Mouse (Mus musculus): ENCODE data around the gene Evi5. TPM values are rescaled to one million over a fixed set of nuclear protein-coding genes. Genes with fewer than 3 reads are reported as not detected.

Evi5 gene
- polyA plus RNA-seq, 1 experiment from 2014 or later = 74.0 TPM

- no peak overlapping the region for H3K27ac ChIP-seq (ENCODE audit: low read length)
- WGBS = 52% methylated on average over 5 of the region's 5 CpGs
Measured at GRCm38 (mm10) chr5:107772049-107772448, 102.9 kb downstream of the Evi5 start.

GRCm38 (mm10) chr5:107768224-107768623 is 106.7 kb downstream of the Evi5 start:
- Histone ChIP-seq H3K4me3 (ENCODE audit: low read depth, low read length) (no peak overlapping the region), H3K4me2 (replicated peaks; ENCODE audit: low read depth, low read length) (no peak overlapping the region), H3K9me3 (ENCODE audit: low read length) (no peaks in the 10 kb centered on the region), H3K27me3 (replicated peaks; ENCODE audit: insufficient read depth, low read length) (no peaks in the 10 kb centered on the region), H3K27ac (ENCODE audit: low read length) (no peak overlapping the region), H3K36me3 (ENCODE audit: insufficient read depth, low read length) (no peaks in the 10 kb centered on the region), H3K9ac (replicated peaks; ENCODE audit: low read depth) (no peak overlapping the region), H3K4me1 (ENCODE audit: insufficient read depth, low read depth, low read length) (no peaks in the 10 kb centered on the region)
- DNase-seq (ENCODE audit: low spot score) = no peak
- ATAC-seq = no peak
- WGBS = 85% methylated on average over 1 of the region's 1 CpGs
- TF ChIP-seq EP300 (IDR thresholded peaks at IDR 0.05) = no peak

More at GRCm38 (mm10) chr5:107772049-107772448, 102.9 kb downstream of the Evi5 start:
- H3K4me2 ChIP-seq (replicated peaks; ENCODE audit: low read depth, low read length) = no peak overlapping the region
- H3K9ac ChIP-seq (replicated peaks; ENCODE audit: low read depth) = no peak overlapping the region
- no peak for ATAC-seq
- H3K4me1 ChIP-seq (ENCODE audit: insufficient read depth, low read depth, low read length) = no peaks in the 10 kb centered on the region
- H3K9me3 ChIP-seq (ENCODE audit: low read length) = no peaks in the 10 kb centered on the region
- H3K4me3 ChIP-seq (ENCODE audit: low read depth, low read length) = no peak overlapping the region
- peak; percentile 13 for DNase-seq (ENCODE audit: low spot score)
- H3K27me3 ChIP-seq (replicated peaks; ENCODE audit: insufficient read depth, low read length) = no peaks in the 10 kb centered on the region
- TF ChIP-seq EP300 (IDR thresholded peaks at IDR 0.05) (no peak), CTCF (IDR thresholded peaks at IDR 0.05) (no peak)
- H3K36me3 ChIP-seq (ENCODE audit: insufficient read depth, low read length) = no peaks in the 10 kb centered on the region

GRCm38 (mm10) chr5:107765946-107766345 is 109.0 kb downstream of the Evi5 start:
- H3K4me2 ChIP-seq (replicated peaks; ENCODE audit: low read depth, low read length) = no peak overlapping the region
- H3K27ac ChIP-seq (ENCODE audit: low read length) = no peak overlapping the region
- no peaks in the 10 kb centered on the region for H3K9me3 ChIP-seq (ENCODE audit: low read length)
- TF ChIP-seq CTCF (IDR thresholded peaks at IDR 0.05) (no peak), EP300 (IDR thresholded peaks at IDR 0.05) (no peak)
- no peaks in the 10 kb centered on the region for H3K36me3 ChIP-seq (ENCODE audit: insufficient read depth, low read length)
- no peaks in the 10 kb centered on the region for H3K4me1 ChIP-seq (ENCODE audit: insufficient read depth, low read depth, low read length)
- no peak overlapping the region for H3K4me3 ChIP-seq (ENCODE audit: low read depth, low read length)
- no peak overlapping the region for H3K9ac ChIP-seq (replicated peaks; ENCODE audit: low read depth)
- 85% methylated on average over 4 of the region's 4 CpGs for WGBS
- H3K27me3 ChIP-seq (replicated peaks; ENCODE audit: insufficient read depth, low read length) = no peaks in the 10 kb centered on the region
- no peak for ATAC-seq
- no peak for DNase-seq (ENCODE audit: low spot score)

- Histone ChIP-seq H3K4me3 (ENCODE audit: low read depth, low read length) (no peak overlapping the region), H3K36me3 (ENCODE audit: insufficient read depth, low read length) (no peaks in the 10 kb centered on the region), H3K9me3 (ENCODE audit: low read length) (no peaks in the 10 kb centered on the region), H3K4me1 (ENCODE audit: insufficient read depth, low read depth, low read length) (no peaks in the 10 kb centered on the region), H3K4me2 (replicated peaks; ENCODE audit: low read depth, low read length) (no peak overlapping the region), H3K9ac (replicated peaks; ENCODE audit: low read depth) (no peak overlapping the region), H3K27me3 (replicated peaks; ENCODE audit: insufficient read depth, low read length) (no peaks in the 10 kb centered on the region), H3K27ac (ENCODE audit: low read length) (no peak overlapping the region)
- ATAC-seq = no peak
- no peak for TF ChIP-seq EP300 (IDR thresholded peaks at IDR 0.05)
- TF ChIP-seq CTCF (IDR thresholded peaks at IDR 0.05) = no peak
- WGBS = 57% methylated on average over 1 of the region's 1 CpGs
- no peak for DNase-seq (ENCODE audit: low spot score)
Measured at GRCm38 (mm10) chr5:107764486-107764885, 110.4 kb downstream of the Evi5 start.

GRCm38 (mm10) chr5:107763674-107764073 is 111.2 kb downstream of the Evi5 start:
- ATAC-seq (no peak), DNase-seq (ENCODE audit: low spot score) (no peak)
- H3K27ac ChIP-seq (ENCODE audit: low read length) = no peak overlapping the region
- H3K9me3 ChIP-seq (ENCODE audit: low read length) = no peaks in the 10 kb centered on the region
- no peak overlapping the region for H3K4me2 ChIP-seq (replicated peaks; ENCODE audit: low read depth, low read length)
- H3K27me3 ChIP-seq (replicated peaks; ENCODE audit: insufficient read depth, low read length) = no peaks in the 10 kb centered on the region
- H3K36me3 ChIP-seq (ENCODE audit: insufficient read depth, low read length) = no peaks in the 10 kb centered on the region
- no peaks in the 10 kb centered on the region for H3K4me1 ChIP-seq (ENCODE audit: insufficient read depth, low read depth, low read length)
- no peak overlapping the region for H3K4me3 ChIP-seq (ENCODE audit: low read depth, low read length)
- H3K9ac ChIP-seq (replicated peaks; ENCODE audit: low read depth) = no peak overlapping the region
- TF ChIP-seq EP300 (IDR thresholded peaks at IDR 0.05) = no peak
- no peak for TF ChIP-seq CTCF (IDR thresholded peaks at IDR 0.05)

GRCm38 (mm10) chr5:107759121-107759520 is 115.8 kb downstream of the Evi5 start:
- ATAC-seq = no peak
- no peak overlapping the region for H3K27ac ChIP-seq (ENCODE audit: low read length)

GRCm38 (mm10) chr5:107756072-107756471 is 118.8 kb downstream of the Evi5 start:
- WGBS = 39% methylated on average over 2 of the region's 2 CpGs
- DNase-seq (ENCODE audit: low spot score) = peak; percentile 70

More at GRCm38 (mm10) chr5:107759121-107759520, 115.8 kb downstream of the Evi5 start:
- no peaks in the 10 kb centered on the region for H3K36me3 ChIP-seq (ENCODE audit: insufficient read depth, low read length)
- DNase-seq (ENCODE audit: low spot score) = no peak
- H3K27me3 ChIP-seq (replicated peaks; ENCODE audit: insufficient read depth, low read length) = no peaks in the 10 kb centered on the region
- H3K4me2 ChIP-seq (replicated peaks; ENCODE audit: low read depth, low read length) = no peak overlapping the region
- TF ChIP-seq CTCF (IDR thresholded peaks at IDR 0.05) (no peak), EP300 (IDR thresholded peaks at IDR 0.05) (no peak)
- no peaks in the 10 kb centered on the region for H3K4me1 ChIP-seq (ENCODE audit: insufficient read depth, low read depth, low read length)
- H3K9me3 ChIP-seq (ENCODE audit: low read length) = no peaks in the 10 kb centered on the region
- WGBS = 63% methylated on average over 5 of the region's 5 CpGs
- no peak overlapping the region for H3K9ac ChIP-seq (replicated peaks; ENCODE audit: low read depth)
- no peak overlapping the region for H3K4me3 ChIP-seq (ENCODE audit: low read depth, low read length)

More at GRCm38 (mm10) chr5:107756072-107756471, 118.8 kb downstream of the Evi5 start:
- TF ChIP-seq CTCF (IDR thresholded peaks at IDR 0.05) (no peak), EP300 (IDR thresholded peaks at IDR 0.05) (peak; percentile 35; the same call in 1 of the 2 replicates)
- H3K9ac ChIP-seq (replicated peaks; ENCODE audit: low read depth) = no peak overlapping the region
- H3K9me3 ChIP-seq (ENCODE audit: low read length) = no peaks in the 10 kb centered on the region
- no peak overlapping the region for H3K4me2 ChIP-seq (replicated peaks; ENCODE audit: low read depth, low read length)
- no peaks in the 10 kb centered on the region for H3K36me3 ChIP-seq (ENCODE audit: insufficient read depth, low read length)
- H3K4me3 ChIP-seq (ENCODE audit: low read depth, low read length) = no peak overlapping the region
- H3K27me3 ChIP-seq (replicated peaks; ENCODE audit: insufficient read depth, low read length) = no peaks in the 10 kb centered on the region
- ATAC-seq = peak; percentile 82
- no peaks in the 10 kb centered on the region for H3K4me1 ChIP-seq (ENCODE audit: insufficient read depth, low read depth, low read length)
- no peak overlapping the region for H3K27ac ChIP-seq (ENCODE audit: low read length)

All from lung, postnatal 0 days (tissue).